Mouse (Mus musculus): ENCODE measurements around the gene Eral1. TPM values are rescaled to one million over a fixed set of nuclear protein-coding genes. Genes with fewer than 3 reads are reported as not detected.

Eral1 gene
- polyA plus RNA-seq, 1 experiment from 2014 or later: 33.0 TPM

GRCm38 (mm10) chr11:78113616-78114015 is 33.4 kb upstream of the Eral1 start:
- WGBS: 34% methylated on average over 2 of the region's 2 CpGs
- peak overlapping the region; percentile 68 for H3K27ac ChIP-seq
- ATAC-seq: no peak; the same call in 1 of the 2 replicates

GRCm38 (mm10) chr11:78104501-78104900 is 24.3 kb upstream of the Eral1 start:
- Histone ChIP-seq H3K27me3 (no peaks in the 10 kb centered on the region), H3K27ac (no peak overlapping the region), H3K4me2 (no peak overlapping the region), H3K4me3 (no peak overlapping the region), H3K9me3 (replicated peaks) (no peaks in the 10 kb centered on the region), H3K36me3 (ENCODE audit: poor library complexity, severe bottlenecking) (peaks cover 26% of the 10 kb centered on the region), H3K4me1 (no peaks in the 10 kb centered on the region), H3K9ac (no peak overlapping the region)
- ATAC-seq: no peak
- whole genome bisulfite sequencing: 94% methylated on average over 5 of the region's 5 CpGs

More at GRCm38 (mm10) chr11:78113616-78114015, 33.4 kb upstream of the Eral1 start:
- peaks cover 46% of the 10 kb centered on the region for H3K4me1 ChIP-seq
- no peaks in the 10 kb centered on the region for H3K9me3 ChIP-seq (replicated peaks)
- no peaks in the 10 kb centered on the region for H3K27me3 ChIP-seq
- H3K36me3 ChIP-seq (ENCODE audit: poor library complexity, severe bottlenecking): no peaks in the 10 kb centered on the region
- no peak overlapping the region for H3K9ac ChIP-seq
- peak overlapping the region; percentile 73 for H3K4me2 ChIP-seq
- no peak overlapping the region for H3K4me3 ChIP-seq

DNA sequence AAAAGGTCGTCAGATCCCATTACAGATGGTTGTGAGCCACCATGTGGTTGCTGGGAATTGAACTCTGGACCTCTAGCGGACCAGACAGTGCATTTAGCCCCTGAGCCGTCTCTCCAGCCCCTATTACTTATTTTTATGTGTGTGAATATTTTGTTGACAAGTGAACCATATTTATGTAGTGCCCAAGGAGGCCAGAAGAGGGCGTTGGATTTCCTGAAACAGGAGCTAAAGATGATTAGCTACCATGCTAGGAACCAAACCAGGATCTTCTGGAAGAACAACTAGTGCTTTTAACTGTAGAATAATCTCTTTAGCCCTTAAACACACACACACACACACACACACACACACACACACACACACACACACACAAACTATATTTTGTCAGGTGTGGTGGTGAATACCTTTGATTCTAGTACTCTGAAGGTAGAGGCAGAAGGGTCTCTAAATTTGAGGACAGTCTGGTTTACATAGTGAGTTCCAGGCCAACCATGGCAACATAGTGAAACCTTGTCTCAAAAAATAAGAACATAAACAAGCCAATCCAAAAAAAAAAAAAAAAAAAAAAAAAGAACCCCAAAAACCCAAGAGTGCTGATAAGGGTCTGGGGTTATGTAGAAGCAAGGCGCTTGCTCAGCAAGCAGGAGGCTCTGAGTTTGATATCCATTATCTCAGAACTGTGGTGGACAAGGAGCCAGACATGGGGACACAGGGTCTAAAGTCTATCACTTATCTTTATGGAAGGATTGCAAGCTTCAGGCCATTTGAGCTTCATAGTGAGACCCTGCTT is 23.0 kb upstream of the Eral1 start:
- no peak overlapping the region for H3K4me3 ChIP-seq
- no peak for ATAC-seq
- H3K36me3 ChIP-seq (ENCODE audit: poor library complexity, severe bottlenecking): peaks cover 27% of the 10 kb centered on the region
- no peak overlapping the region for H3K27ac ChIP-seq
- no peaks in the 10 kb centered on the region for H3K27me3 ChIP-seq
- H3K9ac ChIP-seq: no peak overlapping the region
- H3K4me1 ChIP-seq: 0 out of 2 replicates have a peak, but pooled peaks cover under 1% of the 10 kb centered on the region
- H3K9me3 ChIP-seq (replicated peaks): no peaks in the 10 kb centered on the region
- no peak overlapping the region for H3K4me2 ChIP-seq
- WGBS: 72% methylated on average over 5 of the region's 5 CpGs

DNA sequence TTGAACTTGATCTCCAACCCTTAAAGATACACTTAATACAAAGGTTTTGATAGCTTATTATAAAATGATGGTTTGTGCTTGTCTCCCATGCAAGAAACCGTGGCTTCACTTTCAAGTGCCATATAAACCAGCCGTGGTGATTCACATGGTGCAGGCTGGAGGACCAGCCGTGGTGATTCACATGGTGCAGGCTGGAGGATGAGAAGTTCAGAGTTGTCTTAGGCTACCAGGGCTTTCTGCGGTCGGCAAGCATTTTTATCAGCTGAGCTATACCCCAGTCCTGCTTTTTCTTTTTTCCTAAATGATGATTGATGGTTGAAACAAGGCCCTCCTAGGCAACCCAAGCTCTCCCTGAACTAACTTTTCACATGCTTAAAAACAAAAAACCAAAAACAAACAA is 22.0 kb upstream of the Eral1 start:
- H3K4me3 ChIP-seq: no peak overlapping the region
- 93% methylated on average over 5 of the region's 5 CpGs for WGBS
- H3K27me3 ChIP-seq: no peaks in the 10 kb centered on the region

GRCm38 (mm10) chr11:78100746-78101145 is 20.6 kb upstream of the Eral1 start:
- Histone ChIP-seq H3K27ac (no peak overlapping the region), H3K9ac (no peak overlapping the region), H3K27me3 (no peaks in the 10 kb centered on the region), H3K4me2 (no peak overlapping the region), H3K36me3 (ENCODE audit: poor library complexity, severe bottlenecking) (peaks cover 13% of the 10 kb centered on the region; the same call in 1 of the 2 replicates), H3K4me3 (no peak overlapping the region), H3K4me1 (peaks cover 19% of the 10 kb centered on the region), H3K9me3 (replicated peaks) (no peaks in the 10 kb centered on the region)
- WGBS: 91% methylated on average over 11 of the region's 11 CpGs
- ATAC-seq: no peak

More for the DNA sequence above, 22.0 kb upstream of the Eral1 start:
- H3K9me3 ChIP-seq (replicated peaks): no peaks in the 10 kb centered on the region
- ATAC-seq: no peak
- H3K27ac ChIP-seq: no peak overlapping the region
- H3K9ac ChIP-seq: no peak overlapping the region
- H3K4me2 ChIP-seq: no peak overlapping the region
- peaks cover 18% of the 10 kb centered on the region for H3K36me3 ChIP-seq (ENCODE audit: poor library complexity, severe bottlenecking)
- H3K4me1 ChIP-seq: peaks cover 7% of the 10 kb centered on the region

DNA sequence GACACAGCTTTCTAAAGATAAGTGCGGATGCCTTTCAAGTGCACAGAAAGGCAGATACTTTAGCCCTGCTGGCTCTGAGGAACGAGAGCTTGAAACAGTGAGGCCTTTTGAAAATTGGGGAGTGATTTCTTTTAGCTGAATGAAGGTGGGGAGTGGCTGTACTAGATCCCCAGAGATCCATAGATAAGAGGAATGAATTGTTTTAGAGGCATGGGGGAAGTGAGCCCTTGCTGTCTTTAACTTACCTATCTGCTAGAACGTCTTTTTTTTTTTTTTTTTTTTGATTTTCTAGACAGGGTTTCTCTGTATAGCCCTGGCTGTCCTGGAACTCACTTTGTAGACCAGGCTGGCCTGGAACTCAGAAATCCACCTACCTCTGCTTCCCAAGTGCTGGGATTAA is 16.9 kb upstream of the Eral1 start:
- peak overlapping the region; percentile 56 for H3K9ac ChIP-seq
- no peaks in the 10 kb centered on the region for H3K27me3 ChIP-seq
- H3K4me2 ChIP-seq: peak overlapping the region; percentile 51
- WGBS: 38% methylated on average over 3 of the region's 3 CpGs
- H3K4me3 ChIP-seq: peak overlapping the region; percentile 12
- ATAC-seq: no peak
- H3K36me3 ChIP-seq (ENCODE audit: poor library complexity, severe bottlenecking): peaks cover 13% of the 10 kb centered on the region; the same call in 1 of the 2 replicates
- no peaks in the 10 kb centered on the region for H3K9me3 ChIP-seq (replicated peaks)
- H3K4me1 ChIP-seq: peaks cover 31% of the 10 kb centered on the region
- 0 out of 2 replicates have a peak overlapping the region, but pooled peaks have one; percentile 17 for H3K27ac ChIP-seq

GRCm38 (mm10) chr11:78095144-78095516 is 14.9 kb upstream of the Eral1 start:
- H3K27ac ChIP-seq: peak overlapping the region; percentile 67; the same call in 1 of the 2 replicates
- WGBS: 28% methylated on average over 5 of the region's 5 CpGs
- H3K9ac ChIP-seq: peak overlapping the region; percentile 89
- H3K4me2 ChIP-seq: peak overlapping the region; percentile 92
- no peaks in the 10 kb centered on the region for H3K9me3 ChIP-seq (replicated peaks)
- H3K4me3 ChIP-seq: peak overlapping the region; percentile 85
- H3K4me1 ChIP-seq: peaks cover 31% of the 10 kb centered on the region
- ATAC-seq: no peak
- peaks cover 5% of the 10 kb centered on the region; the same call in 1 of the 2 replicates for H3K36me3 ChIP-seq (ENCODE audit: poor library complexity, severe bottlenecking)
- no peaks in the 10 kb centered on the region for H3K27me3 ChIP-seq

- no peaks in the 10 kb centered on the region for H3K27me3 ChIP-seq
- under 1% methylated on average over 38 of the region's 38 CpGs for WGBS
- peaks cover 31% of the 10 kb centered on the region for H3K4me1 ChIP-seq
- ATAC-seq: peak; percentile 95
- H3K4me2 ChIP-seq: peak within 1 kb of the TSS; percentile 92
- peak within 1 kb of the TSS; percentile 85 for H3K4me3 ChIP-seq
- H3K9me3 ChIP-seq (replicated peaks): no peaks in the 10 kb centered on the region
- H3K9ac ChIP-seq: peak within 1 kb of the TSS; percentile 89
- H3K27ac ChIP-seq: peak within 1 kb of the TSS; percentile 67
- peaks cover 2% of the 10 kb centered on the region; the same call in 1 of the 2 replicates for H3K36me3 ChIP-seq (ENCODE audit: poor library complexity, severe bottlenecking)
These were observed 14.4 kb upstream of the Eral1 start, which contains the start of gene Fam222b for GRCm38 (mm10) chr11:78094504-78095143. Gene Fam222b, plus strand, starts transcription at chr11:78094660.

GRCm38 (mm10) chr11:78094137-78094503 is 13.9 kb upstream of the Eral1 start:
- Histone ChIP-seq H3K4me2 (peak overlapping the region; percentile 92), H3K9ac (peak overlapping the region; percentile 89), H3K36me3 (ENCODE audit: poor library complexity, severe bottlenecking) (no peaks in the 10 kb centered on the region; the same call in 1 of the 2 replicates), H3K4me3 (peak overlapping the region; percentile 85), H3K27me3 (no peaks in the 10 kb centered on the region), H3K4me1 (peaks cover 31% of the 10 kb centered on the region), H3K9me3 (replicated peaks) (no peaks in the 10 kb centered on the region), H3K27ac (peak overlapping the region; percentile 67)
- ATAC-seq: peak; percentile 30
- WGBS: 56% methylated on average over 11 of the region's 11 CpGs

GRCm38 (mm10) chr11:78087756-78088281 is 7.6 kb upstream of the Eral1 start:
- Histone ChIP-seq H3K4me1 (no peaks in the 10 kb centered on the region), H3K4me3 (no peak overlapping the region), H3K9me3 (replicated peaks) (no peaks in the 10 kb centered on the region), H3K27ac (no peak overlapping the region), H3K36me3 (ENCODE audit: poor library complexity, severe bottlenecking) (no peaks in the 10 kb centered on the region), H3K9ac (no peak overlapping the region), H3K27me3 (0 out of 2 replicates have a peak, but pooled peaks cover 10% of the 10 kb centered on the region), H3K4me2 (no peak overlapping the region)
- 88% methylated on average over 5 of the region's 5 CpGs for WGBS
- no peak for ATAC-seq

DNA sequence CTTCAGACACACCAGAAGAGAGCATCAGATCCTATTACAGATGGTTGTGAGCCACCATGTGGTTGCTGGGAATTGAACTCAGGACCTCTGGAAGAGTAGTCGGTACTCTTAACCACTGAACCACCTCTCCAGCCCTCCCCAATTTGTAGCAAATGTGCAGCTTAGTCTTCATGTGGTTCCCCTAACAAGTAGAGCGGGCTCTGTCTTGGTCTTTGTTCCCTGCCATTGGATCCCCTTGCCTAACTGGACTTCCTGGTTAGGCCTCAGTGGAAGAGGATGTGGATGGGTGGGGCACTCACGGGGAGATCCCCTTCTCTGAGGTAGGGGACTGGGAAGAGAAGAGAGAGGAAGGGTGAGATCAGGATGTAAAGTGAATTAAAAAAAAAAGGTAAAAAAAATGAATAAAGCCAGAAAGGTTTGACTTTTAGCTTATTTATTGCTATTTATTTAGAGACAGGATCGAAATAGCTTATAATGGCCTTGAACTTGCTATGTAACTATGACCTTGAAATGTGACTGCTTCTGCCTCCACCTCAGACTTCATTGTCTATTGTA is 6.8 kb upstream of the Eral1 start:
- Histone ChIP-seq H3K9me3 (replicated peaks) (no peaks in the 10 kb centered on the region), H3K4me1 (no peaks in the 10 kb centered on the region), H3K4me3 (no peak overlapping the region), H3K4me2 (no peak overlapping the region), H3K9ac (no peak overlapping the region), H3K27me3 (0 out of 2 replicates have a peak, but pooled peaks cover 15% of the 10 kb centered on the region), H3K27ac (no peak overlapping the region), H3K36me3 (ENCODE audit: poor library complexity, severe bottlenecking) (no peaks in the 10 kb centered on the region)
- ATAC-seq: no peak
- WGBS: 79% methylated on average over 4 of the region's 4 CpGs

- 67% methylated on average over 1 of the region's 1 CpGs for WGBS
- Histone ChIP-seq H3K4me3 (no peak overlapping the region), H3K9ac (no peak overlapping the region), H3K9me3 (replicated peaks) (no peaks in the 10 kb centered on the region), H3K4me1 (peaks cover 14% of the 10 kb centered on the region), H3K27ac (no peak overlapping the region), H3K27me3 (0 out of 2 replicates have a peak, but pooled peaks cover 17% of the 10 kb centered on the region), H3K36me3 (ENCODE audit: poor library complexity, severe bottlenecking) (no peaks in the 10 kb centered on the region), H3K4me2 (no peak overlapping the region)
- no peak for ATAC-seq
These were observed 3.4 kb upstream of the Eral1 start for GRCm38 (mm10) chr11:78083595-78083994.

Measured in forebrain, embryonic 13.5 days (tissue).